Mouse (Mus musculus) midbrain, postnatal 0 days (tissue): Measurements from ENCODE around the gene Clec16a. TPM values are rescaled to one million over a fixed set of nuclear protein-coding genes. Genes with fewer than 3 reads are reported as not detected.

Experiments used
- ATAC-seq: fragments of 200-750 bp; cut with Nextera tagmentation; 2 replicates; pipeline ENCODE4 v1.8.0; 2017; ENCODE audit warnings: moderate number of reproducible peaks, mild to moderate bottlenecking, moderate TSS enrichment, moderate library complexity; ENCODE audit not compliant: low FRiP score
- DNase-seq: peaks from one replicate; pipeline ENCODE4 v3.0.0-alpha.2; 2015; ENCODE audit warnings: low spot score
- H3K27ac ChIP-seq: fragments of 300-500 bp; sonication (generic); 2 replicates; pipeline ENCODE4 v1.5.1; 2014; ENCODE audit warnings: low read depth, mild to moderate bottlenecking, low read length, mixed read lengths
- H3K27me3 ChIP-seq: fragments of 300-500 bp; sonication (generic); 2 replicates; pipeline ENCODE4 v1.6.1; 2014; ENCODE audit warnings: low read length, control low read depth, mixed read lengths; ENCODE audit not compliant: insufficient read depth
- H3K36me3 ChIP-seq: fragments of 300-500 bp; sonication (generic); 2 replicates; pipeline ENCODE4 v1.6.1; 2014; ENCODE audit warnings: low read length, control low read depth, mixed read lengths; ENCODE audit not compliant: insufficient read depth
- H3K4me1 ChIP-seq: fragments of 300-500 bp; sonication (generic); 2 replicates; pipeline ENCODE4 v1.6.1; 2014; ENCODE audit warnings: mild to moderate bottlenecking, control low read depth, antibody characterized with exemption, low read length, mixed read lengths; ENCODE audit not compliant: insufficient read depth
- H3K4me2 ChIP-seq: fragments of 300-500 bp; sonication (generic); 2 replicates; pipeline ENCODE4 v1.6.1; 2014; ENCODE audit warnings: low read depth, mild to moderate bottlenecking, low read length, mixed read lengths; ENCODE audit not compliant: poor library complexity, severe bottlenecking
- H3K4me3 ChIP-seq: fragments of 300-500 bp; sonication (generic); 2 replicates; pipeline ENCODE4 v1.5.1; 2014; ENCODE audit warnings: low read depth, mild to moderate bottlenecking, low read length, moderate library complexity
- H3K9ac ChIP-seq: fragments of 300-500 bp; sonication (generic); replicated peaks from 2 replicates; pipeline ENCODE4 v1.6.1; 2014; ENCODE audit warnings: mild to moderate bottlenecking, low read length, moderate library complexity, mixed read lengths; ENCODE audit not compliant: poor library complexity, severe bottlenecking
- H3K9me3 ChIP-seq: fragments of 300-500 bp; sonication (generic); 2 replicates; pipeline ENCODE4 v1.6.1; 2016; ENCODE audit warnings: low read length, control low read depth
- CTCF ChIP-seq: IDR thresholded peaks from 2 replicates; pipeline ENCODE4 v1.5.1; 2016; ENCODE audit warnings: antibody characterized with exemption, mild to moderate bottlenecking
- WGBS: fragments of 180-500 bp; shearing (Covaris S2); extraction: QIAGEN DNeasy Blood & Tissue Kit; methylation state at CpG from one replicate; pipeline ENCODE4 v1.1.7; 2014; 5-methylcytosine and 5-hydroxymethylcytosine counted together
- polyA plus RNA-seq: library from polyadenylated mRNA; unstranded; fragments of >200 nt; fragmentation: Nextera tagmentation; extraction: Ambion mirVana; gene quantifications from 2 replicates; pipeline ENCODE4 v1.2.1, GENCODE M21; 2015
- total RNA-seq: library from RNA; depleted of rRNA; stranded (reverse); fragments of >200 nt; gene quantifications from 2 replicates; pipeline ENCODE4 v1.2.3, GENCODE M21; 2014

Gene Clec16a
- total and polyA plus RNA-seq, 2 experiments from 2014 or later: 63.8 to 69.5 TPM

DNA sequence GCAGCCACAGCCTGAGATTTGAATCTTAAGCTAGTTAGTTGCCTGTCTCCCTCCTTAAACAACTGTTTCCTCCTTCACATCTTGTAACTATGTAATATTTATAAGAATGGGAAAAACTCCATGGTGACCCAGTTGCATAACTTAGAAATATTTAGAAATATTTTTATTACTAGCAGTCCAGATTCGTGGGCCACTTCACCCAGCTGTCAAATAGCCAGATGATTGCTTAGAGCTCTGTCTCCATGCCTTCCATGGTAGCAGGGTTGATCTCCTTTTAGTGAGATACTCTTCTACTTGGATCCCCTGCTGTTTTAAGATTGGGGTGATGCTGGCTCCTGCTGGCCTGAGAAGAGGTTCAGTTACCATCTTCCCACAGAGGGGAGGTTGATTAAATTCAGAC is 33.2 kb downstream of the Clec16a start:
- Histone ChIP-seq H3K36me3 (peaks cover 76% of the 10 kb centered on the region), H3K27me3 (no peaks in the 10 kb centered on the region), H3K4me2 (no peak overlapping the region), H3K4me1 (no peaks in the 10 kb centered on the region), H3K27ac (no peak overlapping the region), H3K4me3 (no peak overlapping the region), H3K9me3 (no peaks in the 10 kb centered on the region), H3K9ac (no peak overlapping the region)
- WGBS: 87% methylated on average over 1 of the region's 1 CpGs
- DNase-seq (no peak), ATAC-seq (no peak)
- no peak for TF ChIP-seq CTCF

GRCm38 (mm10) chr16:10581234-10581898 is 36.2 kb downstream of the Clec16a start:
- no peak for DNase-seq
- Histone ChIP-seq H3K36me3 (peaks cover 60% of the 10 kb centered on the region), H3K27ac (no peak overlapping the region), H3K9me3 (no peaks in the 10 kb centered on the region), H3K4me1 (no peaks in the 10 kb centered on the region), H3K9ac (no peak overlapping the region), H3K4me3 (no peak overlapping the region), H3K27me3 (no peaks in the 10 kb centered on the region), H3K4me2 (no peak overlapping the region)
- no peak for ATAC-seq
- TF ChIP-seq CTCF: no peak
- WGBS: 89% methylated on average over 2 of the region's 2 CpGs

DNA sequence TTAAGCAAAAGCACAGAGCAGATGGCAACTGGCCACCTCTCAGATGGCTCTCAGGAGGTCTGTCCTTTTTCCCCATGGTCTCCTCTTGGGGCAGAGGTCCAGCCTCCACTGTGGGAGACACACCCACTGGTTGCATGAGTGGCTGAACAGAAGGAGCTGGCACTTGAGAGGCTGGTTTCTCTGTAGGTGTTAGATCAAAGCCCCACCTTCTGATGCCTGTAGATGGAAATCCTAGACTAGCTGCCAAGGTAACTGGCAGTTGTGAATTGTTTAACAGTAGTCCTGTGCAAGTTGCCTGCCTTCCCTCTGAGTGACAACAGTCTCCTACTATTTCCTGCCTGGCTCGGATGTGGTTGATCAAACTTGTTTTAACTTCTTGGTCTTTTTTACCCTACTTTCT is 40.0 kb downstream of the Clec16a start:
- ATAC-seq (no peak), DNase-seq (no peak)
- WGBS: 97% methylated on average over 1 of the region's 1 CpGs
- no peak for TF ChIP-seq CTCF
- no peak overlapping the region for H3K9ac ChIP-seq
- peaks cover 48% of the 10 kb centered on the region for H3K36me3 ChIP-seq
- no peaks in the 10 kb centered on the region for H3K4me1 ChIP-seq
- H3K27ac ChIP-seq: no peak overlapping the region
- H3K4me2 ChIP-seq: no peak overlapping the region
- H3K9me3 ChIP-seq: no peaks in the 10 kb centered on the region
- H3K27me3 ChIP-seq: no peaks in the 10 kb centered on the region
- no peak overlapping the region for H3K4me3 ChIP-seq

DNA sequence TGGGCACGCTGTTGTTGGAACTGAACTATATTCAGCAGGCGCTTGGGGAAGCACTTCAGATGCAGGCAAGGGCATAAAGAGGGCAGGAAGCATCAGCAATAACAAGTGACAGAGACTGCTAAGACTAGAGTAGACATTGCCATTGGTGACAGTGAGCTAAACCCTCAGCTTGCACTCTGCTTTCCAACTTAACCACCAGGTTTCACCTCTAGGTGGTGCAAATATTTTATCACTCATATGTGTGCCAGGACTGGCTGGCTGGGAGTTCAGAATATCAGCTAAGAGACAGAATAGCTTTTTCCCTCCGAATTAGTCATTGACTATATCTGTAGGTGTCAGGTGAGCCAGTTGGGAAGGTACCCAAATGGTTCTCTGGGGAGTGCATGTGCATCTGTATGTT is 41.4 kb downstream of the Clec16a start:
- H3K9me3 ChIP-seq: no peaks in the 10 kb centered on the region
- DNase-seq: peak; percentile 46
- peak; percentile 63 for TF ChIP-seq CTCF
- no peak overlapping the region for H3K4me2 ChIP-seq
- WGBS: 89% methylated on average over 3 of the region's 3 CpGs
- H3K27ac ChIP-seq: no peak overlapping the region
- peaks cover 36% of the 10 kb centered on the region for H3K36me3 ChIP-seq
- no peak overlapping the region for H3K9ac ChIP-seq
- H3K27me3 ChIP-seq: no peaks in the 10 kb centered on the region
- no peak for ATAC-seq
- no peaks in the 10 kb centered on the region for H3K4me1 ChIP-seq
- H3K4me3 ChIP-seq: no peak overlapping the region

DNA sequence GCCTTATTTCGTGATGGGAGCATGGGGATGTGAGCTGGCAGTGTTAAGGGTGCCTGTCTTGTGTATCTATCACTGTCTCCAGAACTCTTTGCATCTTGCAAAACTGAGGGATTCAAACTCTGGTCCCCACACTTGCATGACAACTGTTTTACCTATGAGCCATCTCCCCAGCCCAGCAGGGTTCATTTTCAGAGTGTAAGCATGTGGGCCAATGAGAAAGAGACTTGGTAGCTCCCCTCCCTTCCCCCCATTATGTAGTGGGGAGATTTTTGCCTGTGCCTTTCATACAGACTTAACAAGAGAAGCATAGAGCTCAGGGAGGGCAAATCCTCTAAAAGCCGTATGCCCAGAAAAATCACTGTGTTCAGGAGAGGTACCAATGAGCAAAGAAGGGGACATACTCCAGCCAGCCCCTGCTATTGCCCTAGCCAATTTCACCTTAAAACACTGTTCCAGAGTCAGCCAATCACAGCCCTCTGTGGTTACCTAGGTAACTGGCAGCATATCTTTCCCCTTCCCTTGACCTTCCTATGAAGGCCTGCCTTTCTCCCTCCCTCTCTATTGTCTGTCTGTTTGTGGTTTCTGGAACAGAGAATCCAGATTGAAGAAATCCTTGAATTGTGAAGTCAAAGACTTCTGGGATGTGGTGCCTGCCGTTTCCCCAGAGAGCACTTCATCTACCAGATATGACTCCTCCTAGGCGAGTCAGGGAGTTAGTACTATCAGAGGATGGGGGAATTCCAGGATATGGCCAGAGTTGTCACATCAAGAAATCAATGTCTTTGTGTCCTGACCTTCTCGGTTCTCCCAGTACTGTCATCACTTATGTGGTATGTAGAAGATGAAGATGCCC is 55.0 kb downstream of the Clec16a start:
- peak overlapping the region; percentile 67 for H3K27ac ChIP-seq
- no peak overlapping the region for H3K9ac ChIP-seq
- no peak overlapping the region for H3K4me3 ChIP-seq
- H3K27me3 ChIP-seq: no peaks in the 10 kb centered on the region
- no peak overlapping the region for H3K4me2 ChIP-seq
- H3K4me1 ChIP-seq: no peaks in the 10 kb centered on the region
- WGBS: 56% methylated on average over 5 of the region's 5 CpGs
- H3K36me3 ChIP-seq: peaks cover 35% of the 10 kb centered on the region
- no peak for TF ChIP-seq CTCF
- DNase-seq (peak; percentile 72), ATAC-seq (peak; percentile 87)
- no peaks in the 10 kb centered on the region for H3K9me3 ChIP-seq

GRCm38 (mm10) chr16:10607802-10608201 is 62.7 kb downstream of the Clec16a start:
- no peaks in the 10 kb centered on the region for H3K9me3 ChIP-seq
- no peak overlapping the region for H3K4me3 ChIP-seq
- H3K4me1 ChIP-seq: no peaks in the 10 kb centered on the region
- no peak for TF ChIP-seq CTCF
- H3K27me3 ChIP-seq: no peaks in the 10 kb centered on the region
- no peak overlapping the region for H3K27ac ChIP-seq
- 90% methylated on average over 3 of the region's 3 CpGs for WGBS
- H3K4me2 ChIP-seq: no peak overlapping the region
- H3K9ac ChIP-seq: no peak overlapping the region
- H3K36me3 ChIP-seq: peaks cover 37% of the 10 kb centered on the region; the same call in 1 of the 2 replicates
- DNase-seq (no peak), ATAC-seq (no peak)
